Mouse (Mus musculus): ENCODE measurements around the gene Snai1. TPM values are rescaled to one million over a fixed set of nuclear protein-coding genes. Genes with fewer than 3 reads are reported as not detected.

Snai1 gene
- polyA plus RNA-seq, 1 experiment from 2014 or later = 14.6 TPM

DNA sequence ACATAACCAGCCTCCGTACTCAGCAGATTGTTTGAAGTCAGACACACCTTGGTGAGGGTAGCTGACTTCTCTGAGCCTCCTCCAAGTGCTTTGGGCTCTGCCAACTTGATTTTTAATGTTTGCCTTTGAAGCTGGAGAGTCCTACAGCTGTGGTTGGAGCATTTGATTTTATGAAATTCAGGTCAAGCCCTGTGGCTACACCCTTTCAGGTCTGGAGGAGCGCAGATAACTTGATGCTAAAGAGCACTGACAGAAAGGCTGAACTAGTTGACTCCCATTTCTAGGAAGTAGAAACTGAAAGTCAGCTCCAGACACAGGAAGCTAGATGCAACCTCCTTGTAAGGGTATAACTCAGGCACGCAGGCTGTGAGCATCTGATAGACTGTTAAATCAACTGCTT, 32.9 kb upstream of the Snai1 start:
- Histone ChIP-seq H3K27me3 (no peaks in the 10 kb centered on the region), H3K4me3 (replicated peaks) (peak overlapping the region; percentile 94; the same call in 1 of the 2 replicates), H3K9ac (0 out of 2 replicates have a peak overlapping the region, but pooled peaks have one; percentile 8), H3K4me2 (peak overlapping the region; percentile 91), H3K36me3 (replicated peaks) (peaks cover 42% of the 10 kb centered on the region), H3K27ac (no peak overlapping the region), H3K4me1 (peaks cover 26% of the 10 kb centered on the region), H3K9me3 (no peaks in the 10 kb centered on the region)
- no peak for ATAC-seq (ENCODE audit: low FRiP score)
- 90% methylated on average over 3 of the region's 3 CpGs for WGBS

DNA sequence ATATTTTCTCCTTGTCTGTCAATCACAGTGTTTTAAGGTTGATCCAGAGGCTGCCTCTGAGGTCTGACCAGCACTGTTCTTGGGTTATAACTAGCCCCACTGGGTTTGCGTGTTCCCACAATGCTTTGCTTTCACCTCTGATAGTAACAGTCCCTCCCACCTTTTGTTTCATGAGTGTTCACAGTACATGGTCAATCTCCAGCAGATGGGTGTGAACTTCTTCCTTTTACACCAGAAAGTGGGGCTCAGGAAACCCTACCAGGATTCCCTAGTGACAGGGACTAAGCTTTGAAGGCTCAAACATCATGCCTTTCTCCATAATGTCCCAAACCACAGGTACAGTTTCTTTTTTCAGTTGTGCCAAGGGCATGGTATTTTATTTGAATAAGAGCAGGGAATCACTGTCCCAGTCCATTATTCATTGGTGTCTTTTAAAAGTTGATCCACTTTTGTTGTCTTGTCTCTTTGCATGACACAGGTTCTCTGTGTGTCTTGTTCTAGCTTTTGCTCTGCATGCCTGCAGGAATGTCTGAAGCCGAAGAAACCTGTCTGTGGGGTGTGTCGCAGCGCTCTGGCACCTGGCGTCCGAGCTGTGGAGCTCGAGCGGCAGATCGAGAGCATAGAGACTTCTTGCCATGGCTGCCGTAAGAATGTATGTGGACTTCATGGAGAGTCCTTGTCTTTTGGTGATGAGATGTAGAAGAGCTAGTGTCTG, 31.3 kb upstream of the Snai1 start:
- 97% methylated on average over 10 of the region's 10 CpGs for WGBS
- Histone ChIP-seq H3K36me3 (replicated peaks) (peaks cover 57% of the 10 kb centered on the region), H3K4me3 (replicated peaks) (no peak overlapping the region), H3K4me2 (no peak overlapping the region), H3K4me1 (peaks cover 26% of the 10 kb centered on the region), H3K27me3 (no peaks in the 10 kb centered on the region), H3K9ac (no peak overlapping the region), H3K27ac (no peak overlapping the region), H3K9me3 (no peaks in the 10 kb centered on the region)
- ATAC-seq (ENCODE audit: low FRiP score) = no peak

DNA sequence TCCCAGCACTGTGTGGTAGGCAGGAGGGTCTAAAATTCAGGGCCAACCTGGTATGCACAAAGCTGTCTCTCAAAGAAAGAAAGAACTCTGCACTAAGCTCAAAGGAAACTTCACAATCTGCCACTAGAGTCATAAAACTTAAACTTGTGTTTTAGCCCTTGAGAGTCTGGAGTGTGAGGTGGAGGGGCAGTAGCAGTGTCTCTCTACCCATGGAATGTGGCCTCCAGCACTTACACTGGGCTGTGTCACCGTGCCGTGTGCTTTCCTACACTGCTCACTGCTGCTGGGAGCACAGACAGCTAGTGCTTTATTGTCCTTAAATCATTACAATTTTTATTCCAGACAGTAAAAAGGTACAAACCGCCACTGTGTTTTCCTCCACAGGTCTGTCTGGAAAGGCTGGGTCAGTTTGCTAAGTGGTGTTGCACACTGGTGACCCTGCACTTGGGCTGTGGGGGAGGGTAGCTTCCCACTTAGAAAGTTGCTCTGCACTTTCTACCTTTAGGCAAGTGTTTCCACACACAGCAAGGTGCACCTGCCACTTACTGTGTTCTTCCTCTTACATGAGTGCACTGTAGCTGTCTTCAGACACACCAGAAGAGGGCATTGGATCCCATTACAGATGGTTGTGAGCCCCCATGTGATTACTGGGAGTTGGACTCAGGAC, 30.1 kb upstream of the Snai1 start:
- H3K9ac ChIP-seq = no peak overlapping the region
- no peak overlapping the region for H3K4me2 ChIP-seq
- H3K4me1 ChIP-seq = peaks cover 26% of the 10 kb centered on the region
- no peaks in the 10 kb centered on the region for H3K27me3 ChIP-seq
- 97% methylated on average over 3 of the region's 3 CpGs for WGBS
- H3K36me3 ChIP-seq (replicated peaks) = peaks cover 69% of the 10 kb centered on the region
- H3K9me3 ChIP-seq = no peaks in the 10 kb centered on the region
- H3K4me3 ChIP-seq (replicated peaks) = no peak overlapping the region
- no peak for ATAC-seq (ENCODE audit: low FRiP score)
- no peak overlapping the region for H3K27ac ChIP-seq

DNA sequence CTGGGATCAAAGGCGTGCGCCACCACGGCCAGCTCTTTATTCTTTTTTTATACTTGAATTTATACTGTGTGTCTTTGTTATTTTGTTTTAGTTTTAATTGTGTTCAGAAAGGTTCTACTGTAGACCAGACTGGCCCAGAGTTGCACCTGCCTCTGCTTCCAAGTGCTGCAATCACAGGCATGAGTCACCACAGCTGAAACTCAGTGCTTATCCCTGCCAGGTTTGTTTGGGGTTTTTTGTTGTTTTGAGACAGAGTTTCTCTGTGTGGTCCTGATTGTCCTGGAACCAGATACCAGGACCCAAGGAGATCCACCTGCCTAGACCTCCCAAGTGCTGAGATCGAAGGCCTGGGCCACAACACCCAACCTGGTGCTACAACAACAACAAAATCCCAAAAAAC, 29.4 kb upstream of the Snai1 start:
- no peaks in the 10 kb centered on the region for H3K9me3 ChIP-seq
- H3K4me2 ChIP-seq = no peak overlapping the region
- no peak overlapping the region for H3K9ac ChIP-seq
- H3K36me3 ChIP-seq (replicated peaks) = peaks cover 76% of the 10 kb centered on the region
- no peak overlapping the region for H3K4me3 ChIP-seq (replicated peaks)
- H3K4me1 ChIP-seq = peaks cover 26% of the 10 kb centered on the region
- no peak for ATAC-seq (ENCODE audit: low FRiP score)
- H3K27me3 ChIP-seq = no peaks in the 10 kb centered on the region
- no peak overlapping the region for H3K27ac ChIP-seq
- WGBS = 97% methylated on average over 4 of the region's 4 CpGs

DNA sequence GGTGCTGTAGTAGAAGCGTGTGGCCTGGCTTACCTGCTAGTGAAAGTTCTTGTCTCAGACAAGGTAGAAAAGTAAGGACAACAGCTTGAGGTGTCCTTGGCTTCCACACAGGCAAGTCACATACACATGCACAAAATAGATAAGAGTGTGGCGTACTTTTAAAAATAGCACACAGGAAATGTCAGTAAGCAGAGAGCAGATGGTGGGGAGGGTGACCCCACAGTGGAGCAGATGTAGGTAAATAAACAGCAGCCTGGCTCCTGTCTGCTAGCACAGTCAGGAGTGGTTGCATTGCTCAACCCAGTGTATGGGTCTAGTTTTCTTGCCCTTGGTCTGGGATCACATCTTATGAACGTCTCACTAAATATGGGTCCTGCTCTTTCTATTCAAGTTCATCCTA, 27.5 kb upstream of the Snai1 start:
- Histone ChIP-seq H3K27me3 (no peaks in the 10 kb centered on the region), H3K27ac (no peak overlapping the region), H3K4me1 (peaks cover 11% of the 10 kb centered on the region), H3K36me3 (replicated peaks) (peaks cover 91% of the 10 kb centered on the region), H3K4me3 (replicated peaks) (no peak overlapping the region), H3K9ac (no peak overlapping the region), H3K9me3 (no peaks in the 10 kb centered on the region), H3K4me2 (no peak overlapping the region)
- ATAC-seq (ENCODE audit: low FRiP score) = no peak
- WGBS = 98% methylated on average over 3 of the region's 3 CpGs

- peaks cover 97% of the 10 kb centered on the region for H3K36me3 ChIP-seq (replicated peaks)
- no peaks in the 10 kb centered on the region for H3K9me3 ChIP-seq
- H3K27me3 ChIP-seq = no peaks in the 10 kb centered on the region
- no peak overlapping the region for H3K4me2 ChIP-seq
- H3K27ac ChIP-seq = no peak overlapping the region
- 99% methylated on average over 9 of the region's 9 CpGs for WGBS
- no peaks in the 10 kb centered on the region for H3K4me1 ChIP-seq
- no peak overlapping the region for H3K4me3 ChIP-seq (replicated peaks)
- no peak for ATAC-seq (ENCODE audit: low FRiP score)
- H3K9ac ChIP-seq = no peak overlapping the region
Observed at GRCm38 (mm10) chr2:167512365-167512764, 25.6 kb upstream of the Snai1 start.

DNA sequence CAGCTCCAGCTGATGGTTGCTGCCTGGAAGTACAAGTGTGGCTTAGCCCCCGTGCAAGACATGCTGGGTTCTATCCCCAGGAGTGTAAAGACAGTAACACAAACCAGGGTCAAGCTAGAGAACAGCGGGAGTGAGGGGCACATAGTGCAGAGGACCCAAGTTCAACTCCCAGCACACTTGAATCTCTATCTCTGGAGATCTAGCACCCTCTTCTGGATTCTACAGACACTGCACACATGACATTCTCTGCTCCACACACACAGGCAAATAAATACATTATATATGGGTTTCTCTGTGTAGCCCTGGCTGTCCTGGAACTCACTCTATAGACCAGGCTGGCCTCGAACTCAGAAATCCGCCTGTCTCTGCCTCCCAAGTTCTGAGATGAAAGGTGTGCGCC, 25.0 kb upstream of the Snai1 start:
- Histone ChIP-seq H3K4me3 (replicated peaks) (no peak overlapping the region), H3K9ac (no peak overlapping the region), H3K36me3 (replicated peaks) (peaks cover 97% of the 10 kb centered on the region), H3K9me3 (no peaks in the 10 kb centered on the region), H3K4me2 (no peak overlapping the region), H3K27me3 (no peaks in the 10 kb centered on the region), H3K27ac (no peak overlapping the region), H3K4me1 (no peaks in the 10 kb centered on the region)
- 91% methylated on average over 5 of the region's 5 CpGs for WGBS
- ATAC-seq (ENCODE audit: low FRiP score) = no peak

- Histone ChIP-seq H3K9ac (no peak overlapping the region), H3K4me3 (replicated peaks) (no peak overlapping the region), H3K27me3 (no peaks in the 10 kb centered on the region), H3K4me2 (no peak overlapping the region), H3K4me1 (no peaks in the 10 kb centered on the region), H3K9me3 (no peaks in the 10 kb centered on the region), H3K27ac (no peak overlapping the region), H3K36me3 (replicated peaks) (peaks cover 91% of the 10 kb centered on the region)
- WGBS = 95% methylated on average over 4 of the region's 4 CpGs
- ATAC-seq (ENCODE audit: low FRiP score) = no peak
Observed at GRCm38 (mm10) chr2:167514641-167515040, 23.4 kb upstream of the Snai1 start.

DNA sequence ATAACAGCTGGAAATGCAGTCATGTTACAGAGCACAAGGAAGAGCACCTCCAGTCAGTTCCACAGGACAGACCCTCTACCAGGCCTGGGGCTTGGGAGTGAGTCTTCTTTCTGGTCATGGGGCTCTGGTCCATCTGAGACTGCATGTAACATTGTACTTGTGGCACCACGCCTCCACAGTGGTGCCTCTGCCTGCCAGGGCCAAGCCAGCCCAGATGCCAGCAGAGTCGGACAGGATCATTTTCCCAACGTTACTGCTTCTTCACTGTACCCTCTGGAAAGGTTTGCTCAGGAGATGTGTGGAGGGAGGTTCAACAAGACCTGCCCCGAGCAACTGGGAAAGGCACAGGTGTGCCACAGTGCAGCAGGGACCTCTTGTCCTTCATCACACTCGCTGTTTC, 22.3 kb upstream of the Snai1 start:
- WGBS = 92% methylated on average over 5 of the region's 5 CpGs
- Histone ChIP-seq H3K27me3 (no peaks in the 10 kb centered on the region), H3K4me3 (replicated peaks) (no peak overlapping the region), H3K9ac (no peak overlapping the region), H3K4me2 (no peak overlapping the region), H3K27ac (no peak overlapping the region), H3K9me3 (no peaks in the 10 kb centered on the region), H3K4me1 (no peaks in the 10 kb centered on the region), H3K36me3 (replicated peaks) (peaks cover 89% of the 10 kb centered on the region)
- ATAC-seq (ENCODE audit: low FRiP score) = no peak

- H3K4me3 ChIP-seq (replicated peaks) = no peak overlapping the region
- no peaks in the 10 kb centered on the region for H3K4me1 ChIP-seq
- no peak for ATAC-seq (ENCODE audit: low FRiP score)
- peaks cover 49% of the 10 kb centered on the region for H3K36me3 ChIP-seq (replicated peaks)
- H3K4me2 ChIP-seq = no peak overlapping the region
- no peak overlapping the region for H3K9ac ChIP-seq
- no peak overlapping the region for H3K27ac ChIP-seq
- H3K9me3 ChIP-seq = no peaks in the 10 kb centered on the region
- H3K27me3 ChIP-seq = no peaks in the 10 kb centered on the region
- WGBS = 75% methylated on average over 5 of the region's 5 CpGs
Observed at GRCm38 (mm10) chr2:167519606-167520252, 18.3 kb upstream of the Snai1 start.

- Histone ChIP-seq H3K36me3 (replicated peaks) (no peaks in the 10 kb centered on the region), H3K9ac (no peak overlapping the region), H3K4me1 (peaks cover 10% of the 10 kb centered on the region; the same call in 1 of the 2 replicates), H3K27me3 (0 out of 2 replicates have a peak, but pooled peaks cover 8% of the 10 kb centered on the region), H3K4me3 (replicated peaks) (no peak overlapping the region), H3K4me2 (no peak overlapping the region), H3K27ac (no peak overlapping the region), H3K9me3 (no peaks in the 10 kb centered on the region)
- 3% methylated on average over 5 of the region's 5 CpGs for WGBS
- no peak for ATAC-seq (ENCODE audit: low FRiP score)
Observed at GRCm38 (mm10) chr2:167528278-167528677, 9.7 kb upstream of the Snai1 start.

- no peaks in the 10 kb centered on the region for H3K36me3 ChIP-seq (replicated peaks)
- no peak overlapping the region for H3K4me3 ChIP-seq (replicated peaks)
- no peak overlapping the region for H3K4me2 ChIP-seq
- ATAC-seq (ENCODE audit: low FRiP score) = no peak
- WGBS = 24% methylated on average over 5 of the region's 5 CpGs
- H3K4me1 ChIP-seq = peaks cover 10% of the 10 kb centered on the region; the same call in 1 of the 2 replicates
- H3K9ac ChIP-seq = peak overlapping the region; percentile 21; the same call in 1 of the 2 replicates
- H3K9me3 ChIP-seq = no peaks in the 10 kb centered on the region
- H3K27me3 ChIP-seq = peaks cover 16% of the 10 kb centered on the region; the same call in 1 of the 2 replicates
- no peak overlapping the region for H3K27ac ChIP-seq
Observed at GRCm38 (mm10) chr2:167529935-167530513, 8.0 kb upstream of the Snai1 start.

All from forebrain, embryonic 12.5 days (tissue).